Mouse (Mus musculus): Measurements from ENCODE around the gene Ankle1. TPM values are rescaled to one million over a fixed set of nuclear protein-coding genes. Genes with fewer than 3 reads are reported as not detected.

Ankle1 gene
- polyA plus RNA-seq (2015; fragmentation: Illumina TruSeq; extraction: RNeasy Lipid Tissue Mini Kit (QIAGEN cat#74804); ENCODE audit: low read depth, low replicate concordance) = 0.43 TPM

GRCm38 (mm10) chr8:71405401-71406098 is at the start of gene Ankle1:
Gene Ankle1 (plus strand): TSS chr8:71406010.

GRCm38 (mm10) chr8:71366771-71367528 is 38.9 kb upstream of the Ankle1 start, which contains the start of gene Use1:
Gene Use1 (plus strand): TSS chr8:71366848.

GRCm38 (mm10) chr8:71371236-71371848 is 34.5 kb upstream of the Ankle1 start, which contains the start of gene Ocel1:
Gene Ocel1 (plus strand): TSS chr8:71371298.

GRCm38 (mm10) chr8:71381421-71381970 is 24.3 kb upstream of the Ankle1 start, which contains the start of gene Nr2f6:
Gene Nr2f6 (minus strand): TSS chr8:71381960.

GRCm38 (mm10) chr8:71395629-71396028 is 10.2 kb upstream of the Ankle1 start, which contains the start of gene Ushbp1:
Gene Ushbp1 (minus strand): TSS chr8:71395802.

GRCm38 (mm10) chr8:71396639-71397305 is 9.0 kb upstream of the Ankle1 start, which contains the start of gene Babam1:
Gene Babam1 (plus strand): TSS chr8:71396861.

Other genes starting within 250 kb of the Ankle1 start
- 25.3 TPM for gene Myo9b, start 133.3 kb upstream of the Ankle1 start, polyA plus RNA-seq (2015; fragmentation: Illumina TruSeq; extraction: RNeasy Lipid Tissue Mini Kit (QIAGEN cat#74804); ENCODE audit: low read depth, low replicate concordance)
- 16.5 TPM for gene Haus8, start 133.1 kb upstream of the Ankle1 start, polyA plus RNA-seq (2015; fragmentation: Illumina TruSeq; extraction: RNeasy Lipid Tissue Mini Kit (QIAGEN cat#74804); ENCODE audit: low read depth, low replicate concordance)
- gene Use1, start 39.2 kb upstream of the Ankle1 start, polyA plus RNA-seq (2015; fragmentation: Illumina TruSeq; extraction: RNeasy Lipid Tissue Mini Kit (QIAGEN cat#74804); ENCODE audit: low read depth, low replicate concordance) = 174 TPM
- gene Ocel1, start 34.7 kb upstream of the Ankle1 start, polyA plus RNA-seq (2015; fragmentation: Illumina TruSeq; extraction: RNeasy Lipid Tissue Mini Kit (QIAGEN cat#74804); ENCODE audit: low read depth, low replicate concordance) = 11.4 TPM
- 24.3 TPM for gene Nr2f6, start 24.1 kb upstream of the Ankle1 start, polyA plus RNA-seq (2015; fragmentation: Illumina TruSeq; extraction: RNeasy Lipid Tissue Mini Kit (QIAGEN cat#74804); ENCODE audit: low read depth, low replicate concordance)
- gene Ushbp1, start 10.2 kb upstream of the Ankle1 start, polyA plus RNA-seq (2015; fragmentation: Illumina TruSeq; extraction: RNeasy Lipid Tissue Mini Kit (QIAGEN cat#74804); ENCODE audit: low read depth, low replicate concordance) = 4.5 TPM
- 120 TPM for gene Babam1, start 9.1 kb upstream of the Ankle1 start, polyA plus RNA-seq (2015; fragmentation: Illumina TruSeq; extraction: RNeasy Lipid Tissue Mini Kit (QIAGEN cat#74804); ENCODE audit: low read depth, low replicate concordance)
- 254 TPM for gene Abhd8, start 57.6 kb downstream of the Ankle1 start, polyA plus RNA-seq (2015; fragmentation: Illumina TruSeq; extraction: RNeasy Lipid Tissue Mini Kit (QIAGEN cat#74804); ENCODE audit: low read depth, low replicate concordance)
- gene Mrpl34, start 58.9 kb downstream of the Ankle1 start, polyA plus RNA-seq (2015; fragmentation: Illumina TruSeq; extraction: RNeasy Lipid Tissue Mini Kit (QIAGEN cat#74804); ENCODE audit: low read depth, low replicate concordance) = 76.2 TPM
- gene Dda1, start 63.2 kb downstream of the Ankle1 start, polyA plus RNA-seq (2015; fragmentation: Illumina TruSeq; extraction: RNeasy Lipid Tissue Mini Kit (QIAGEN cat#74804); ENCODE audit: low read depth, low replicate concordance) = 68.9 TPM
- gene Ano8, start 80.0 kb downstream of the Ankle1 start, polyA plus RNA-seq (2015; fragmentation: Illumina TruSeq; extraction: RNeasy Lipid Tissue Mini Kit (QIAGEN cat#74804); ENCODE audit: low read depth, low replicate concordance) = 27.6 TPM
- gene Gtpbp3, start 82.1 kb downstream of the Ankle1 start, polyA plus RNA-seq (2015; fragmentation: Illumina TruSeq; extraction: RNeasy Lipid Tissue Mini Kit (QIAGEN cat#74804); ENCODE audit: low read depth, low replicate concordance) = 27.3 TPM
- gene Plvap, start 105.7 kb downstream of the Ankle1 start, polyA plus RNA-seq (2015; fragmentation: Illumina TruSeq; extraction: RNeasy Lipid Tissue Mini Kit (QIAGEN cat#74804); ENCODE audit: low read depth, low replicate concordance) = 7.4 TPM
- not detected for gene Ccdc194, start 119.7 kb downstream of the Ankle1 start, polyA plus RNA-seq (2015; fragmentation: Illumina TruSeq; extraction: RNeasy Lipid Tissue Mini Kit (QIAGEN cat#74804); ENCODE audit: low read depth, low replicate concordance)
- 12.1 TPM for gene Bst2, start 131.4 kb downstream of the Ankle1 start, polyA plus RNA-seq (2015; fragmentation: Illumina TruSeq; extraction: RNeasy Lipid Tissue Mini Kit (QIAGEN cat#74804); ENCODE audit: low read depth, low replicate concordance)
- gene Mvb12a, start 136.9 kb downstream of the Ankle1 start, polyA plus RNA-seq (2015; fragmentation: Illumina TruSeq; extraction: RNeasy Lipid Tissue Mini Kit (QIAGEN cat#74804); ENCODE audit: low read depth, low replicate concordance) = 48.3 TPM
- gene Tmem221, start 152.9 kb downstream of the Ankle1 start, polyA plus RNA-seq (2015; fragmentation: Illumina TruSeq; extraction: RNeasy Lipid Tissue Mini Kit (QIAGEN cat#74804); ENCODE audit: low read depth, low replicate concordance) = not detected
- gene Nxnl1, start 160.6 kb downstream of the Ankle1 start, polyA plus RNA-seq (2015; fragmentation: Illumina TruSeq; extraction: RNeasy Lipid Tissue Mini Kit (QIAGEN cat#74804); ENCODE audit: low read depth, low replicate concordance) = 0.16 TPM
- gene Slc27a1, start 162.9 kb downstream of the Ankle1 start, polyA plus RNA-seq (2015; fragmentation: Illumina TruSeq; extraction: RNeasy Lipid Tissue Mini Kit (QIAGEN cat#74804); ENCODE audit: low read depth, low replicate concordance) = 72.5 TPM
- gene Pgls, start 186.2 kb downstream of the Ankle1 start, polyA plus RNA-seq (2015; fragmentation: Illumina TruSeq; extraction: RNeasy Lipid Tissue Mini Kit (QIAGEN cat#74804); ENCODE audit: low read depth, low replicate concordance) = 36.5 TPM
- gene Fam129c, start 191.6 kb downstream of the Ankle1 start, polyA plus RNA-seq (2015; fragmentation: Illumina TruSeq; extraction: RNeasy Lipid Tissue Mini Kit (QIAGEN cat#74804); ENCODE audit: low read depth, low replicate concordance) = 3.6 TPM
- gene Colgalt1, start 205.0 kb downstream of the Ankle1 start, polyA plus RNA-seq (2015; fragmentation: Illumina TruSeq; extraction: RNeasy Lipid Tissue Mini Kit (QIAGEN cat#74804); ENCODE audit: low read depth, low replicate concordance) = 51.4 TPM